Mouse (Mus musculus): ENCODE data around the gene Dgkg. TPM values are rescaled to one million over a fixed set of nuclear protein-coding genes. Genes with fewer than 3 reads are reported as not detected.

The Dgkg gene
- polyA plus RNA-seq, 1 experiment from 2014 or later: 0.51 TPM

DNA sequence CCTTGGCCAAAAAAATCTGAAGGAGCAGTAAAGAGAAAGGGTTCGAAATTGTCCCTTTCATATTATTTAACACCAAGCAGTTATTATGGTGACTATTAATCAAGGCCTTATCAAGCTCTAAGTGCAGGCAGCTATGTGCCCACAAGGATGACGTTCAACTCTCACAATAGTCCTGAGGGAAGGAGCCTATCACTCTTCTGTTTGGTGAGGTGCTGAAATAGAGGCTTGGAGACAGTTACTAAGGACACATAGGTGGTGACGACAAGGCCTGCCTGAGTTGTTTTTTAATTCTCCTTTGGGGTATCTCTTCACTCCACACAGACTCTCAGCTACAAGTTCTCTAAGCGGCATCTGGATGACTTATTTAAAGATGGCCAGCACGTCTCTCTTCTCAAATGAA lies 161.8 kb downstream of the Dgkg start:
- H3K4me2 ChIP-seq (replicated peaks; ENCODE audit: low read depth, low read length): no peak overlapping the region
- H3K36me3 ChIP-seq (ENCODE audit: control insufficient read depth, insufficient read depth, low read length): no peaks in the 10 kb centered on the region
- H3K4me1 ChIP-seq (ENCODE audit: control insufficient read depth, insufficient read depth, low read length): peaks cover 9% of the 10 kb centered on the region; the same call in 1 of the 2 replicates
- H3K4me3 ChIP-seq (ENCODE audit: low read length): no peak overlapping the region
- no peak overlapping the region for H3K9ac ChIP-seq (ENCODE audit: low read depth, low read length)
- WGBS: 71% methylated on average over 5 of the region's 5 CpGs
- no peaks in the 10 kb centered on the region for H3K9me3 ChIP-seq (ENCODE audit: control insufficient read depth, low read length)
- H3K27ac ChIP-seq (ENCODE audit: low read depth, low read length): no peak overlapping the region
- no peak for ATAC-seq (ENCODE audit: low FRiP score, low TSS enrichment)
- H3K27me3 ChIP-seq (ENCODE audit: control insufficient read depth, insufficient read depth, low read length): no peaks in the 10 kb centered on the region

DNA sequence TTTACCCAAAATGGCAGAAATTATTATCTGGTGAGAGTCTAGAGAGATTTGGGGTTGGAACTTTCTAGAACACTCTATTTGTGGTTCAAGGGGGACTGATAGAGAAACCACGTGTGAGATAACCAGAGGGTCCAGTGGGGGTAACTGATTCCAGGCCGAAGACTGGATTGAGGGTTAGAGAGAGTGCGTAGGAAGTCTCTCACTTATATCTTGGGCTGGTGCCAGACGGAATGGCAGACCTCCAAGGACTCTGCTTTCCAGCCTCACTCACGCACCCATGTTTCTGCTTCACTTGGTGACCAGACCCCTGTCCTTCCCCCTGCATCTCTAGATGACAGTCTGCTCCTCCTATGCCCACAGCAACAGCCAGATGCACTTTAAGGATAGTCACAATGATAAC lies 162.2 kb downstream of the Dgkg start:
- no peak for ATAC-seq (ENCODE audit: low FRiP score, low TSS enrichment)
- H3K9ac ChIP-seq (ENCODE audit: low read depth, low read length): no peak overlapping the region

DNA sequence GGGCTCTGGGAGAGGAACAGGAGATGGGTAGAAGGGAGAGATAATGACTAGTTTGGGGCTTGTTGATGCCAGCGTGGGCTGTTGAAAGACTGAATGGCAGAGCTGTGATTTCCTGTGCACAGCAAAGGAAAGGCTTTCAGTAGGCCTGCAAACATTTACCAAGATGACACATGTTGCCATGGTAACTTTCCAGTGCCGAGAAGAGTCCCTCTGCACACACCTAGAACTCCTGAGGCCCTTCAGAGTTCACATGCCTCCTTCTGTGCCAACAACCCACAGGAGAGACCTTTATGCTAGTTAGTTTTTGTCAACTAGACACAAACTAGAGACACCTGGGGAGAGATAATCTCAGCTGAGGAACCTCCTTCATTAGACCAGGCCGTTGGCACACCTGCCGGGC lies 163.6 kb downstream of the Dgkg start:
- Histone ChIP-seq H3K9me3 (ENCODE audit: control insufficient read depth, low read length) (no peaks in the 10 kb centered on the region), H3K4me3 (ENCODE audit: low read length) (no peak overlapping the region), H3K4me2 (replicated peaks; ENCODE audit: low read depth, low read length) (no peak overlapping the region), H3K36me3 (ENCODE audit: control insufficient read depth, insufficient read depth, low read length) (no peaks in the 10 kb centered on the region), H3K27ac (ENCODE audit: low read depth, low read length) (no peak overlapping the region), H3K4me1 (ENCODE audit: control insufficient read depth, insufficient read depth, low read length) (peaks cover 9% of the 10 kb centered on the region; the same call in 1 of the 2 replicates), H3K27me3 (ENCODE audit: control insufficient read depth, insufficient read depth, low read length) (no peaks in the 10 kb centered on the region), H3K9ac (ENCODE audit: low read depth, low read length) (no peak overlapping the region)
- ATAC-seq (ENCODE audit: low FRiP score, low TSS enrichment): no peak
- 81% methylated on average over 4 of the region's 4 CpGs for WGBS

More for the DNA sequence above, 162.2 kb downstream of the Dgkg start:
- Histone ChIP-seq H3K4me2 (replicated peaks; ENCODE audit: low read depth, low read length) (no peak overlapping the region), H3K27me3 (ENCODE audit: control insufficient read depth, insufficient read depth, low read length) (no peaks in the 10 kb centered on the region), H3K4me1 (ENCODE audit: control insufficient read depth, insufficient read depth, low read length) (peaks cover 9% of the 10 kb centered on the region; the same call in 1 of the 2 replicates), H3K9me3 (ENCODE audit: control insufficient read depth, low read length) (no peaks in the 10 kb centered on the region), H3K36me3 (ENCODE audit: control insufficient read depth, insufficient read depth, low read length) (no peaks in the 10 kb centered on the region), H3K27ac (ENCODE audit: low read depth, low read length) (no peak overlapping the region), H3K4me3 (ENCODE audit: low read length) (no peak overlapping the region)
- 65% methylated on average over 5 of the region's 5 CpGs for WGBS

DNA sequence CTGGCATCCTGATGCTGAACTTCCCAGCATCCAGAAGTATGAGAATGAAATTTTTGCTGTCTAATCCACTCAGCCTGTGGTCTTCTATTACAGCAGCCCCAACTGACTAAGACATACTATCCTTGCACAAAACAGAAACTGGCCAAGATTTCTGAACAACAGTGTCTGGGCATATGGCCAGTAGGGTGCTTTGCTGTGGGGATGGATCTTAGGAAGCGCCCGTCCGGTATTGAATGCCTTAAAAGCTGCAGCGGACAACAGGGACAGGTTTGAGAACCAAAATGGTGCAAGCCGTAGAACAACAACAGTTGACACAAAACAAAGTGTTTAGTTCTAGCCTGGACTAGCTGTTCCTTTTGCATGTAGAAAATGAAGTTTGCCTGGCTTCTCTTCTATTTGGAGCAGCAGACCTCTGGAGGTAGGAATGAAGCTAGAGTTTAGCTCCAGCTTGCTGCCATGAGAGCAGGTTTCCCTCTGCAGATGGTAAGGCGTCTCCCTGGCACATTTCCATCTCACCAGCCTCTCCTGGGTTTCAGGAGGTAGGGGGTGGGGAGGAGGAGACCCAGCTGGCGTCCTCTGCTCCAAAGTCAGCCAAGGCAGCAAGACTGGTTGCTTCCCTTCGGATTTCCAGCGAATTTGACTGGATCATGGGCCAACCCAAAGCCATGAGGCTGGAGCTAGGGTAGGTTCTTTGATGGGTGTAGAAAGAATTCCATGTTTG lies 165.4 kb downstream of the Dgkg start:
- no peak overlapping the region for H3K4me3 ChIP-seq (ENCODE audit: low read length)
- ATAC-seq (ENCODE audit: low FRiP score, low TSS enrichment): no peak
- no peak overlapping the region for H3K9ac ChIP-seq (ENCODE audit: low read depth, low read length)
- no peaks in the 10 kb centered on the region for H3K9me3 ChIP-seq (ENCODE audit: control insufficient read depth, low read length)
- H3K27me3 ChIP-seq (ENCODE audit: control insufficient read depth, insufficient read depth, low read length): no peaks in the 10 kb centered on the region
- H3K36me3 ChIP-seq (ENCODE audit: control insufficient read depth, insufficient read depth, low read length): no peaks in the 10 kb centered on the region
- 84% methylated on average over 9 of the region's 9 CpGs for WGBS
- H3K4me2 ChIP-seq (replicated peaks; ENCODE audit: low read depth, low read length): no peak overlapping the region
- 0 out of 2 replicates have a peak, but pooled peaks cover 4% of the 10 kb centered on the region for H3K4me1 ChIP-seq (ENCODE audit: control insufficient read depth, insufficient read depth, low read length)
- H3K27ac ChIP-seq (ENCODE audit: low read depth, low read length): no peak overlapping the region

DNA sequence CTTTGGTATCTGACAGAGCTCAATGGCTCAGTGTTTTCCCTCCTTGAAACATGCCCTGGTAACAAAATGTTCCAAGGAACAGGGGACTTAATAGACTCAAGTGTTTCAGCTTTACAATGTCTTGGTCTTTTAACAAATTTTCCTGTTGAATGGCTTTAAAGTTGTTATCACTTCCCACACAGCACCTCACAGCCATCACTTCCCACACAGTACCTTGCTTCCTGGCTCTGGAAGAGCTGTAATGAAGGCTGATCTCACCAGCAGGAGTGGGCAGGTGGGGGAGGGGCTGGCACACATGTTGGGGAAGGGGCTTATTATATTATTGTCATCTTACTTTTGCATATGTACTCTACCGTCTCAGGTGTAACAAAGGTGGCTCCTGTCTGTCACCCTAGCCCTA lies 173.1 kb downstream of the Dgkg start:
- WGBS: 100% methylated on average over 1 of the region's 1 CpGs

DNA sequence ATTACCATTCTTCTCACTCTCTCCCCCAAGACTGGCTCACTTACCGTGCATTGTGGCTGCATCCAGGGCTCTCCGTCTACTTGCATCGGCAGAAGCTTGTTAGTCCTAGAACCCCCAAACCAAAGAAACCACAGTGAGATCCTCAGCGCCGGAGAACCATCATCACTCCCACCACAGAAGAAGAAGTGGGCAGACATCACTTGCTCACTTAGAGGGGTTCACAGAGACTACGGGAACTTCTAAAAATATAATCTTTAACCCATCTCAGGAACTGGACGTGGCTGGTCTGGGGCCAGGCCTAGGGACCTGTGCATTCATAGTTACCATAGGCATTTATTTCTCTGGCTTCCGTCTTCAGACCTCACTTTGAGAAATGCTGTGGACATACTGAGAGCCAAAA lies 177.7 kb downstream of the Dgkg start:
- WGBS: 91% methylated on average over 8 of the region's 8 CpGs
- no peak overlapping the region for H3K4me3 ChIP-seq (ENCODE audit: low read length)
- no peak overlapping the region for H3K4me2 ChIP-seq (replicated peaks; ENCODE audit: low read depth, low read length)
- H3K27me3 ChIP-seq (ENCODE audit: control insufficient read depth, insufficient read depth, low read length): no peaks in the 10 kb centered on the region
- H3K36me3 ChIP-seq (ENCODE audit: control insufficient read depth, insufficient read depth, low read length): no peaks in the 10 kb centered on the region
- no peak for ATAC-seq (ENCODE audit: low FRiP score, low TSS enrichment)
- no peak overlapping the region for H3K27ac ChIP-seq (ENCODE audit: low read depth, low read length)
- H3K9me3 ChIP-seq (ENCODE audit: control insufficient read depth, low read length): no peaks in the 10 kb centered on the region
- H3K4me1 ChIP-seq (ENCODE audit: control insufficient read depth, insufficient read depth, low read length): no peaks in the 10 kb centered on the region
- no peak overlapping the region for H3K9ac ChIP-seq (ENCODE audit: low read depth, low read length)

More for the DNA sequence above, 173.1 kb downstream of the Dgkg start:
- H3K4me1 ChIP-seq (ENCODE audit: control insufficient read depth, insufficient read depth, low read length): no peaks in the 10 kb centered on the region
- H3K9me3 ChIP-seq (ENCODE audit: control insufficient read depth, low read length): no peaks in the 10 kb centered on the region
- H3K27me3 ChIP-seq (ENCODE audit: control insufficient read depth, insufficient read depth, low read length): no peaks in the 10 kb centered on the region
- H3K4me3 ChIP-seq (ENCODE audit: low read length): no peak overlapping the region
- H3K27ac ChIP-seq (ENCODE audit: low read depth, low read length): no peak overlapping the region
- no peak for ATAC-seq (ENCODE audit: low FRiP score, low TSS enrichment)
- H3K36me3 ChIP-seq (ENCODE audit: control insufficient read depth, insufficient read depth, low read length): no peaks in the 10 kb centered on the region
- no peak overlapping the region for H3K9ac ChIP-seq (ENCODE audit: low read depth, low read length)
- H3K4me2 ChIP-seq (replicated peaks; ENCODE audit: low read depth, low read length): no peak overlapping the region

DNA sequence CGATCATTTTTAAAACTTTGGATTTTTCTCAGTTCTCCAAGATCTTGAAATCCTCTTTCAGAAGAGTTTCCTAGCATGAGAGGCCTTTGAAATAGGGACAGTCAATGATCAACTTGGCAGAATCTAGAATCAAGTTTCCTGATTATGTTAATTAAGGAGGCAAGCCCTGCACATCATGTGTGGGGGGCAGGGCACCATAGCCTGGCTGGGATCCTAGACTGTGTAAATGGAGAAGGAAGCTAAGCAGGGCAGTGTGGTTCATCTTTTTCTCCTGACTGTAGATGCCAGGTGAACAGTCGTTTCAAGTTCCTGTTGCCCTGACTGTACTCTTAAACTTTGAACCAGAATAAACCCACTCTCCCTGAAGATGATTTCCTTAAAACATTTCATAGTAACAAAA lies 185.3 kb downstream of the Dgkg start:
- no peak overlapping the region for H3K4me2 ChIP-seq (replicated peaks; ENCODE audit: low read depth, low read length)

DNA sequence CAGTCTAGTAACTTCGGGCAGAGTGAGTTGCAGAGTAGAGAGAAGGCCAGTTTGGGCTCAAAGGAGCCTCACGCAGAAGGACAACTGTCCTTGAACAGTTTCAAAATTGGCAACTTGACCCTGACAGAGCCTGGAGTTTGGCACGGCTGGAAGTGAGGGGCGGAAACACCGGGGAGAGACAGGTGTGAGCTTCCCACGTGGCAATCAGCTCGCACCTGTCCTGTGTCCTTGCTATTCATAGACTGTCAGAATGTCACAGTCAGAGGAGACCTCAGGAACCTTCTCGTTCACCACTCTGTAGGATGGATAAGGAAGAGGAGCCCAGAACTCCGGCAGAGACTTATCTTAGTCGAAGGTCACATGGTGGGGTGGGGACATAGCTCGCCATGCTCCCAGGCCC lies 187.6 kb downstream of the Dgkg start:
- H3K4me2 ChIP-seq (replicated peaks; ENCODE audit: low read depth, low read length): no peak overlapping the region
- WGBS: 81% methylated on average over 11 of the region's 11 CpGs
- H3K4me1 ChIP-seq (ENCODE audit: control insufficient read depth, insufficient read depth, low read length): no peaks in the 10 kb centered on the region
- no peaks in the 10 kb centered on the region for H3K36me3 ChIP-seq (ENCODE audit: control insufficient read depth, insufficient read depth, low read length)
- no peaks in the 10 kb centered on the region for H3K27me3 ChIP-seq (ENCODE audit: control insufficient read depth, insufficient read depth, low read length)
- H3K9ac ChIP-seq (ENCODE audit: low read depth, low read length): no peak overlapping the region
- no peak overlapping the region for H3K4me3 ChIP-seq (ENCODE audit: low read length)
- ATAC-seq (ENCODE audit: low FRiP score, low TSS enrichment): no peak
- H3K27ac ChIP-seq (ENCODE audit: low read depth, low read length): no peak overlapping the region
- H3K9me3 ChIP-seq (ENCODE audit: control insufficient read depth, low read length): no peaks in the 10 kb centered on the region; the same call in 1 of the 2 replicates

More for the DNA sequence above, 185.3 kb downstream of the Dgkg start:
- Histone ChIP-seq H3K36me3 (ENCODE audit: control insufficient read depth, insufficient read depth, low read length) (no peaks in the 10 kb centered on the region), H3K9me3 (ENCODE audit: control insufficient read depth, low read length) (no peaks in the 10 kb centered on the region; the same call in 1 of the 2 replicates), H3K4me1 (ENCODE audit: control insufficient read depth, insufficient read depth, low read length) (no peaks in the 10 kb centered on the region), H3K27ac (ENCODE audit: low read depth, low read length) (no peak overlapping the region), H3K27me3 (ENCODE audit: control insufficient read depth, insufficient read depth, low read length) (no peaks in the 10 kb centered on the region), H3K9ac (ENCODE audit: low read depth, low read length) (no peak overlapping the region), H3K4me3 (ENCODE audit: low read length) (no peak overlapping the region)
- 69% methylated on average over 2 of the region's 2 CpGs for WGBS
- ATAC-seq (ENCODE audit: low FRiP score, low TSS enrichment): no peak

DNA sequence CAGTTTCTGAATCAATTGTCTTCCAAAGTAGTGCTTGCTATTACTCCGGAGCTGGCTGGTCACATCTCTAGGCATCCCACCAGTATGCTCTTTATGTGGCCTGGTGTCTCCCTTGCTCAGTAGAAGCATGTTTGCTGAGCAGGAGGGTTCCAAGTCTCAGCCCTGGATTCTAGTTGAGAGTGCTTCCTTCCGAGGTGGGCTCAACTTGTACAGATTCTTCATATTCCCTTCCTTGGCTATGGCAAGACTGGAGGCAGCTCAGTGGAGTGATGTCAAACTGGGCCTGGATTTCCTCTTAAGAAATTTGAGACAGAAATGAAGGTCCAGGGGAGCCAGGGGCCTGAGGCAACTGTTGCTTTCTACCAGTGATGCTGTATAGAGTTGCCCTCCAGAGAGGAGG lies 189.9 kb downstream of the Dgkg start:
- no peak overlapping the region for H3K27ac ChIP-seq (ENCODE audit: low read depth, low read length)
- no peak overlapping the region for H3K4me3 ChIP-seq (ENCODE audit: low read length)
- no peaks in the 10 kb centered on the region for H3K36me3 ChIP-seq (ENCODE audit: control insufficient read depth, insufficient read depth, low read length)
- H3K4me2 ChIP-seq (replicated peaks; ENCODE audit: low read depth, low read length): no peak overlapping the region
- H3K9me3 ChIP-seq (ENCODE audit: control insufficient read depth, low read length): no peaks in the 10 kb centered on the region
- no peak overlapping the region for H3K9ac ChIP-seq (ENCODE audit: low read depth, low read length)
- ATAC-seq (ENCODE audit: low FRiP score, low TSS enrichment): no peak
- no peaks in the 10 kb centered on the region for H3K4me1 ChIP-seq (ENCODE audit: control insufficient read depth, insufficient read depth, low read length)
- WGBS: 98% methylated on average over 2 of the region's 2 CpGs
- no peaks in the 10 kb centered on the region for H3K27me3 ChIP-seq (ENCODE audit: control insufficient read depth, insufficient read depth, low read length)

Data from kidney, embryonic 14.5 days (tissue).